Mouse (Mus musculus): ENCODE data around the gene Rnf144a.

Gene Rnf144a

DNA sequence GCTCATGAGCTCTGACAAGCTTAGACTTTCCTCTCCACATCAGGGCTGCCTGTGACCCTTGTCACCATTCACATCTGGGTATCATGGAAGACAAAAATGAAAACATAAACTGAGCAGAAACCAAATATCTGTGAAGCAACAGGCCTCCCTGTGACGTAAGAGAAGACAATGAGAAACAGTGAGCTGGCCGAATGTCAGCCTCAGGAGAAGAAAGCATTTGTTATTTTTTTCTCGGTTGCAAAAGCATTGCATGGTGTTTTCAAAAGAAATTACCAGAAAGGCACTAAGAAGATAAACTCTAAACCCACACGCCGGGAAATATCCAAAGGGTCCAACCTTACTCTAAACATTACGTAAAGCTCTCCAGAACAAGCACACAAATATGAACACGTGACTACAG lies 41.3 kb downstream of the Rnf144a start:
- no peak for DNase-seq (ENCODE audit: low spot score in 2 of 2)

DNA sequence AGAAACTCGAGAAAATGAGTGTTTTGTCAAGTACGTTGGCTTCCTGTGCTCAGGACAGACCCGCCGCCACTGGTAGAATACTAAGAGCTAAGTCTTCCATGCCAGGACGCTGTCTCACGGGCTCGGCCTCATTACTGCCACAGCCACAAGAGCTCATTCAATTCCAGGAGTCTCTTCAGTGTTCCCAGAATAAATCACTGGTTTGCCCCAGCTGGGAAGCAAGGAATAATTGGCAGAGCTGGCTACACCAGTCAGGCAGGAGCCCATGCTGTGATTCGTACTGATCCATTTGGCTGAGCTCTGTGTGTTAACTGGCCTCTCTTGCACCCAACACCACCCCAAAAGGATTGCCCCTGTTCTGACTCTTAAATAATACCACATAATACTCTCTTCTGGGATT lies 45.0 kb downstream of the Rnf144a start:
- DNase-seq (ENCODE audit: low spot score in 2 of 2) = peak; percentile 52 to 68

DNA sequence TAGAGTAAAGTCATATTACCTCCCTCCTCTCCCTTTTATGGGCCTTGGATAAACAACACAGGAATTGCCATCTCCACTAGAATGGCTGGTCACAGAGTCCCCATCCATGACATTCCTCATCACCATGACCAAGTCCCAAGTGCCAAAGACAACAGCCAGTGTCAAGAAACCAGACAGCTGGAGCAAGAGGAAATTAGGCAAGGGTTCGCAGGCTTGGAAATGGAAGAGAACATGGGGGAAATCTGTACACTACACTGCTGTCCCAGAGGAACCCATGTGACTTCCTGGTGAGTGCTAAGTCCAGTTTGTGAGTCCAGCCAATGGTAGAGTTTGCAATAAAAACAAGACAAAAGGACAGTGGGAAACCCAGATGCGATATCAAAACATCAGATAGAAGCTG lies 47.7 kb downstream of the Rnf144a start:
- DNase-seq (ENCODE audit: low spot score in 2 of 2) = no peak

DNA sequence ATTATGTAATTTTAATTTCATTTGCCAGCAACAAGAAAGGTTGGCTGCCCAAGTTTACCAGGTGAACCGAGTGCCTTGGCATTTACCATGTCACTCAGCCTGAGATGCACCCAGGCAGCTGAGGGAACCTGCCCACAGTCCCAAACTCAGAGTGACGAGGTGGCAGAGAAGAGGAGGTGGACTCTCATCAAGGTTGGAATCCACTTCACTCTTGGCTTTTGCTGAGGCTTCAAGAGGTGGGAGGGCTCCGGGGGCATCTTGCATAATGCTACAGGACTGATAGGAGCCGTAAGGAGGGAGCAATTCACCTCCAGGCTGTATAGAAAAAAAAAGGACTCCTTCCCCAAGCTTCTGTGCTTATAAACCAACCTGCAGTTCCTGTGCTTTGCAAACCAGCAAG lies 48.7 kb downstream of the Rnf144a start:
- no peak for DNase-seq (ENCODE audit: low spot score in 2 of 2)

DNA sequence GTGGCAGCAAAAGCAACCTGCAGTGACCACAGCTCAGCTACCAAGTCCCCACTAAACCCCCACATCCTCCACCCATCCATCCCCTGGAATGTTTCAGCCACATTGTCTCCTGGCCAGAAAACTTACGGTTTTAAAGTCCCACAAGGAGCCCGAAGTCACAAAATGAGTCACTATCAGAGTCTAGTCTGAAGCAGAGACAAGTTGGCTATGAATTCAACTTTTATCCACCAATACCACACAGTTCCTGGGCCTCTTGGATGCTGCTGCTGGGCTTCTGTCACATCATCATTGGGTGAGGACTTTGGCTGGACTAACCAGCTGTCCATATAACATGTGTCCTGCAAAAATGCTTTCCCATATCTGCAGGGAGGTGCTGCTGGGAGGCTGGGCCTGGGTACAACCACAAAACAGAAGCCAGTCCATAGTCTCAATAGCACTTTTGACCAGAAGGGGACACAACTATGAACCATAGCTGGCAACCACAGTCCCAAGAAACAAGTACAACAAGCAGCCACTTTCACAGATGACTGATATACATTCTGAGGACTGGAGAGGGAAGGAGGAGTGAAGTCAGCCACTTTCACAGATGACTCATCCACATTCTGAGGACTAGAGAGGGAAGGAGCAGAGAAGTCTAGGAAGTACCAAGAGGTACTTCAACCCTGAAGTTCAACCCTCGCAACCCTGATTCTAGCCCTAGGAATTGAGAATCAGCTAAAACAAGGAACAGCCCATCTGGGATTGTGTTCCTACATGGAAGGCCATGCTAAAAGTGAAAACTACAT lies 49.3 kb downstream of the Rnf144a start:
- no peak for DNase-seq (ENCODE audit: low spot score in 2 of 2)

DNA sequence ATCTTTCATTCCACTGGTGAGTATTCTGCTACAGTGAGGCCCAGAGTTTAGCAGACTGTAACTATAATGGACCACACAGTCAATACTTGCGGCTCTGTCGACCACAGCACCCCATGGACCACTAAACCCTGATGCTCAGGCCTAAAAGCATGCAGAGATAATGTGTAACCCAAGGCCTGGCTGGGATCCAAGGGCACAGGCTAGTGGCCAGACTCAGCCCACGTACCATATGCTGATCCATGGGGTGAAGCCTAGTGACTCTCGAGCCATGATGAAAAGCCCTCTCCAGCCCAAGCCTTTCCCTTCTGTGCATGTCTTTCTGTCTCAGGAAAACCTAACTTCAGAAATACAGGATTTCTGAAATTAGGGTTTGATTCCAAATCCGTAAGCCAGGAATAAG lies 50.2 kb downstream of the Rnf144a start:
- no peak for DNase-seq (ENCODE audit: low spot score in 2 of 2)

DNA sequence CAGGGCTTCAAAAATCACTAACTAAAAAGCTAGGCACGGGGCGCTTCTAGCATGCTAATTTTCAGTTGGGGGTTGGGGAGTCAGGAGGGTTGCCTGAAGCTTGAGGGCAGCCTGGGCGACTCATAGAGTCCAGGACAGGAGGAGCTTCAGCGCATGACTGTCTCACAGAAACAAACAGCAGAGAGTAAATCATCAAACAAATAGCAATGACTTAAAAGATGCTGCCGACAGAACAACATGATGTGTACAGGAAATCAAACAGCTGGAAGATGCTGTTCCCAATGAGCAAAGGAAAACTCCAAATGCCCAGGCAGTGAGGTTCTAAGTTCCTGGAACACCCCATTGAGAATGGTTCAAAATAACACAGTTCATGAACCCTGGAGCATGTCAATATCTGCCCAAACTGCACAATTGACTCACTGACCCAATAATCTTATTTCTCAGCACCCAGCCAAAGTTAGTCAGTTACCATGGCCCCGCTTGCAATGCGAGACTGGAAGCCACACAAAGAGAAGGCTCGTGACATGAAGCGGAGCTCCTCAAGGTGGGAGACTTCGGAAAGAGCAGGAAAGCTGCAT lies 54.0 kb downstream of the Rnf144a start:
- DNase-seq (ENCODE audit: low spot score in 2 of 2) = no peak

DNA sequence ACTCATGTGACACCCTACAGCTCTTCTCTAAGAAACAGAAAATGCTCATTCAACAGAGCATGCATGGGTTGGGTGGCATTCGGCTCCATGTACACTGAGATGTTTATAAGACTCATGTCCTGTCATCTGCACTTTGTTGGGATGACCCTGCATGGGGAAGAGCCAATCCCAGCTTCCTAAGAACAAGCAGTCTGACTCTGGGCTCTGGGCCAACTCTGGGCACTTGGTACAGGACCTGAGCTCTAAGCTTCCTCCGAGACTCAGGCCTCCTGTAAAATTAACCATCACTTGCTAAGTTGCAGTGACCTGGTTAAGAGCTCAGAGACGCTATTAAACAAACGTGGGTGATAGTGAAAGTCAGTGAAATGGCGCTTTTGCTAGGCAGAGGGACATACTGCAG lies 55.2 kb downstream of the Rnf144a start:
- peak in 1 of 2 experiments; percentile 40 for DNase-seq (ENCODE audit: low spot score in 2 of 2)

DNA sequence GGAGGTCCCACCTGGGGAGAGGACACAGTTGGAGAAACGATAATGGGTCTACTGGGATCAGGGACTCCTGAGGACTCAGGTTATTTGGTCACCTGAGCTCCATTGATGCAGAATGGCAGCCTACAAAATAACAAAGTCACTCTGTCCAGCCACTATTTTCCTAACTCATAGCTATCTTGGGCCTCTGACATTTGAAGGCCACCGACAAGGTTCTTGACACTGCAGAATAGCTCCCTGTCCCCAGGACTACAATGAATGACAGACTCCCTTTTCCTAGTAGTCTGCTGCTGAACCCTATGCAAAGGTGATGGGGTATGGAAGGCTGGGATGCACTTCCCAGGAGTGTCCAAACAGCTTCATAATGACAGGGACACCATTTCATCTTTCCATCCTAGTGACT lies 55.8 kb downstream of the Rnf144a start:
- DNase-seq (ENCODE audit: low spot score in 2 of 2) = no peak

DNA sequence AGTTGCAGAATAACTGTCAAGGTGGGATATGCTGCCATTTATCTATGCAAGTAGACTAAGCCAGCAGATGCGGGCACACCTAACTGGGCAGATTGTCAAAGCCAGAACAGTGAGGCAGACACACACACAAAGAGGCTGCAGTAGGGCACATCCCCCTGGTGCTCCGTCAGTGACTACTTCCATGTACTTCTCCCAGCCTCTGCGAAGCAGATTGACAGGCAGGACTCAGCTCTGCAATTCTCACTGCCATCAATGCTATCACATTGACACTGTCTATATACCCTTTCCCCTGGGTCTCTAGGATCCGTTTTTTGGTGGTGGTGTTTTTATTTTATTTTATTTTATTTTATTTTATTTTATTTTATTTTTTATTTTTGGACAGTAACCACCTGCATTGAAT lies 57.8 kb downstream of the Rnf144a start:
- no peak for DNase-seq (ENCODE audit: low spot score in 2 of 2)

DNA sequence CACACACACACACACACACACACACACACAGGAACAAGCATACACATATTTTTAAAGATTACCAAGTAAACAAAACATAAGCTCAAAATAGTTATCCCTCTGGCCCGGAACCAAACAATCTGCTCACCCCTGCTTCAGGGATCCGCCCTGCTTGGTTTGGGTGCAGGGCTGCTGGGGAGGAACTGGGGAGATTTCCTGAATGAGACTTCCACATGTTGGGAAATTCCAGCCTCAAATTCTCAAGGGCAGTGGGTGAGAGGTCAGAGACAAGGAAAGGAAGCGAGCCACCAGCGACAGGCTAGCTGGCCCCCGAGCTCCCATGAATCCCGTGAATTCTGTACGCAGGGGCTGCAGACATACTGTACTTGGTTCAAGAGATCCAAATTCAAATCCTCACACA lies 58.9 kb downstream of the Rnf144a start:
- no peak for DNase-seq (ENCODE audit: low spot score in 2 of 2)

DNA sequence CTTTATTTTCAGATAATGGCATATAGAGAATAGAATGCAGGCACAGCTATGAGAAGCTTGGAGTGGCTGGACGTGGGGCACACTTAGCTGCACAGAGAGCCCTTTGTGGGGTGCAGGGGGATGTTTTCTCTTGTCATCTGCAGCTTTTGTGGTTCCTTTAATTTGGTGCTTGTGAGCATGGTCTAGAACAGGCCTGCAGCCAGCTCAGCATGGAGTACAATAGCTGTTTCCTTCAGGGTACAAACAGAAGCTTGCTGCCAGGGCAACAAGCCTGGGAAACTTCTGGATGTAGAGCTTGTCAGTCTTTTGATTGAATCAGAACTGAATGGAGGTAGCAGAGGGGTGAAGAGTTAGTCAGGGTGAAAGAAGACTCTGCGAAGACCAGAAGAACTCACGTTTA lies 63.7 kb downstream of the Rnf144a start:
- DNase-seq (ENCODE audit: low spot score in 2 of 2) = no peak

DNA sequence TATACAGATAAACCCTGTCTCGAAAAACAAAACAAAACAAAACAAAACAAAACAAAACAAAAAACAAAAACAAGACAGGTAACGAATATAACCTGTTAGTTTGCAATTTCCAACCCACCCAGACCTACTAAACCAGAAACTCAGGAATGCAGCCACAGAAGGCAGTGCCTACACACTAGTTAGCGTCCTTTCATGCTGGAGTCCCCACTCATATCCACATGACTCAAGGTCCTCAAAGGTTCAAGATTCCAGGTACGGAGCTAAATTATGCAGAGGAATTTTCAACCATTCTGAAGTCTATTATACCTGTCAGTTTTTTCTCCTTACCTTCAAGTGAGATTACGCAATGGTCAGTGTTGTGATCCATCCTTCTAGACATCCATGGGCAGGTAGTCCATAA lies 70.6 kb downstream of the Rnf144a start:
- no peak for DNase-seq (ENCODE audit: low spot score in 2 of 2)

DNA sequence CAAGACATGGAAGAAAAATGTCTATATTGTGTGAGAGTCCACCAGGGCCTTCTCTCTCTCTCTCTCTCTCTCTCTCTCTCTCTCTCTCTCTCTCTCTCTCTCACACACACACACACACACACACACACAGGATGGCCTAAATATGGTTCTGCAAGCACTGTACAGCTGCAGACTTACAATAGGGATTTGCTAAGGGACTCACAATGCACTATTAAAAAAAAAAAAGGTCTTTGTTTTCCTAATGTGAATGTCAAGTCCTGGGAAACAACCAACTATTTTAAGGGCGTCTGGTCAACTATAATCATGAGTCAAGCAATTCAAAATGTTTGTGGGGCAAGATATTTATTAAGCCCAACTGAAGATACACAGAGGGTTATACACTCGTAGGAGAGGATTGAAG lies 71.9 kb downstream of the Rnf144a start:
- no peak for DNase-seq (ENCODE audit: low spot score in 2 of 2)

DNA sequence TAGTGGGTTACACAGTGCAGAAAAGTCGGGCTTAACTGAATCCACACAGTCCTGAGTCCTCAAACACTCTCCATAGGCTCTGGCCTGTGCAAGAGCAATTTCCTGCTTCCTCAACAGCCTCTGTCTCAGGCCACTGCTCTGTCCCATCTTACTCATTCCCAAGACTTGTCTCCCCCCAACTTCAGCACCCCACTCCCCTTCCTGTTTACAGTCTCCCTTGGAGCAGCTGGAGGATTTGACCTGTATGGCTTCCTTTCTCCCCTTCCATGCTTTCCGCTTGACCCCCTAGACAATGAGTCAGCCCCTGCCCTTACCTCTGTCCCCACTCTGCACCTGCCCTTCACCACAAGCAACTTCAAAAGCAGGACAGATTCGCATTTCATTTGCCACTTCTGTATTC lies 72.4 kb downstream of the Rnf144a start:
- DNase-seq (ENCODE audit: low spot score in 2 of 2) = no peak

DNA sequence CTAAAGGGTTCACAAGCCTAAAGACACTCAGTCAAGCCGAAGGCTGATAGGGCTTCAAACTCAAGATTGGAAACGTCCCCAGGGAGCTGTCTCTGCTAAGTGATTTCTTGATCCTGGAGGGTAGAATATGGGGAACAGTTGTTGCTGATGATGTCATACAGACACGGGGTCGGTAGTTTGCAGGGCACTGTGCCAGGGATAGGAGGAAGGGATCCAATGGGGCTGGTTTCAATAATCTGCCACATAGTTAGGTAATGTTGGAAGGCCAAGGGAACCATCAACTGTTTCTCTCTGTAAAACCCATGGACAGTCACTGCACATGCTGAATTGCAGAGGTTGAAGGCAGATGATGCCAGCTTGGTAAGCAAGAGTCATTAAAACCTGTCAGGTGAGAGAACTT lies 73.0 kb downstream of the Rnf144a start:
- no peak for DNase-seq (ENCODE audit: low spot score in 2 of 2)

DNA sequence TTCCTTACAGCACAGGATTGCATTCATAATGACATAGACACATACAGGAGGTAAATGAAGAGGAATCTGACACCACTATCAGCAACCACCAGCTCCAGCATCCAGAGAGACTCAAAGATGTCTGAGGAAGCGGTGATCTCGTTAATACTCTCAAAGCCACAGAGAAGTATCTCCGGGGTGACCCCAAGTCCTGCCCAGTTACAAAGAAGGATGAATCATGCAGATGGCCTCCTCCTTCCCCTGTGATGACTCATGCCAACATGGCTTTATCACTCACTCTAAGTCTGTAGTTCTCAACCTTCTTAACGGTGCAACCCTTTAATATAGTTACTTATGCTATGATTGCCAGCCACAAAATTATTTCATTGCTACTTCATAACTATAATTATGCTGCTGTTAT lies 74.4 kb downstream of the Rnf144a start:
- DNase-seq (ENCODE audit: low spot score in 2 of 2) = no peak

DNA sequence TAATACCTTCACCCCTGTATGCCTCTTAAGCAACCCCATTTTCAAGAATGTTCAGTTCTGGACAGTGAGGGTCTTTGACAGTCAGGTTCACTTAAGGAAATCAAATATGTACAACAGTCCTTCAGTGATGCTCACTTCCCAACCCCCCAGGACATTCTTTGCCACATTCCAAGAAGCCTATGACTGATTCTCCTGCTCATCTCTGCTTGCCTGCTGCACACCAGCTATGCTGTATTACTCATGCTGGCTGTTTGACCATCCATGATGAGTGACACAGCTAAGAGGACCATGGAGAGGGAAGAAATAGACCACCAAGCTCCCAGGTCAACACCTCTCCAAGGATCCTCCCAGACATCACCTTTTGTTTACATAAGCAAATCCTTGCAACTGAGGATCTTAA lies 75.2 kb downstream of the Rnf144a start:
- DNase-seq (ENCODE audit: low spot score in 2 of 2) = no peak

DNA sequence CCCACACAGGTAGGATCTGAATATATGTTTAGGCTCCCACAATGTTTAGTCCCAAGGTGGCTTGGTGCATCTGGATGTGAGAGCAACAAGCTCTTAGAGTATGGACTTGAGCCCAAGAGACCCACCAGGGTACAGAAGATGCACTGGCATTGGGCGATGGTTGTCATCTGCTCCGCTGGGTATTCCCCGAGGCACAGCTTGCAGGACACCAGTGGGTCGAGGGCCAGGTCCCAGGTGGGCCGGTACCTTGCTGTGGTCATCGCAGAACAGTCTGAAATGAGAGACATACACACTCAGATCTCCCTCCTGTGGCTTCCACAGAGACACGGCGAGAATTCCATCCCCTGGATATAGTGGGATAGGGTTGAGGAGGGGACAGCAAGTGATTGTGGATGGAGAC lies 75.9 kb downstream of the Rnf144a start:
- DNase-seq (ENCODE audit: low spot score in 2 of 2) = no peak

DNA sequence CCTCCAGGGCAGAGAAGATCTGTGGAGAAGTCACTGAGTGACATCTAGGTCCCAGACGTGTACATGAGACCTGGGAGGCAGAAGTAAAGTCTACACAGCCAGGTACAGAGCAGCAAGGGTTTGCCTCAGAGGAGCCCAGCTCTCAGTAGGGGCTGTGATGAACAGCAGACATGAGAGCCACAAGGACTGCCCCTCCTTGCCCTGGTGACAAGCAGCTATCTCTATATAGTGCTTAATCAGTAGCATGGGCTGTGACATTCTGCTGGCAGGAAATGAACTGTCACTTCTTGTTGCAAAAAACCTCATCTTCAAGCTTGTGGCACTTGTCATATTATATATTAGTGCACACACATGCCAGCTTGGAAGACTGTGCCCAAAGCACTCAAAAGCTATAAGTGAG lies 81.4 kb downstream of the Rnf144a start:
- no peak for DNase-seq (ENCODE audit: low spot score in 2 of 2)

DNA sequence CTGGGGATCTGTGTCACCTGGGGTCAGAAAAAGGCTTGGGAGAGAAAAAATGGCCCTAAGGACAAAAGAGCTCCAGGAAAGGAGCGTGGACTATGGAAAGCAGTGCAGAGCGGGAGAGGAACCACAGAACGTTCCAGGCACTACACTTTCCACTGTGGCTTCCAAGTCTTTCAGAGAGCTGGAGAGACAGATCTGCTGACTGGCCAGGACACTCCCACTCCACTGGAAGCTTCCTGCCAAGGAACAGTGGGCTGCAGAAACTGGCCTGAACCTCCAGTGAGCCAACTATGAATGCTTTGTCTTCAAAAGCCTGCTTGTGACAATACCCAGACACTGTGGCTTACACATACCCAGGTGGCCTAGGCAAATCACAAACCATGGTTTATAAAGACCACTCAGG lies 84.0 kb downstream of the Rnf144a start:
- peak; percentile 32 to 42 for DNase-seq (ENCODE audit: low spot score in 2 of 2)

DNA sequence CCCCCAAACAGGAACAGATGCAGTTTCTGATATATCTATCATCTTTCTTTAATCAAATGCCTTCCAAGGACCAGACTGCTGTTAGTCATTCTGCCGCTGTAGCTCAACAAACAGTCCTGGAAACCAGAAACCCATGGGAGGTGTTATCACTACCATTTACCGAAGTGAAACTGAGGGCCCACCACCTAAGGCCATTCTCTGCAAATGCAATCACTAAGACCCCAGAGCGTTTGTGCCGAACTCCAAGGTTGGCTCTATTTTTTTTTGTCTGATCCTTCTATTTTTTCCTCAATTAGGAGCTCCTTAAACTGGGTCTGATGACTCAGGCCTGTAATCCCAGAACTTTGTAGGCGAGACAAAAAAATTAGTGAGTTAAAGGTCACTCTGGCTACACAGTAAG lies 85.3 kb downstream of the Rnf144a start:
- no peak for DNase-seq (ENCODE audit: low spot score in 2 of 2)

DNA sequence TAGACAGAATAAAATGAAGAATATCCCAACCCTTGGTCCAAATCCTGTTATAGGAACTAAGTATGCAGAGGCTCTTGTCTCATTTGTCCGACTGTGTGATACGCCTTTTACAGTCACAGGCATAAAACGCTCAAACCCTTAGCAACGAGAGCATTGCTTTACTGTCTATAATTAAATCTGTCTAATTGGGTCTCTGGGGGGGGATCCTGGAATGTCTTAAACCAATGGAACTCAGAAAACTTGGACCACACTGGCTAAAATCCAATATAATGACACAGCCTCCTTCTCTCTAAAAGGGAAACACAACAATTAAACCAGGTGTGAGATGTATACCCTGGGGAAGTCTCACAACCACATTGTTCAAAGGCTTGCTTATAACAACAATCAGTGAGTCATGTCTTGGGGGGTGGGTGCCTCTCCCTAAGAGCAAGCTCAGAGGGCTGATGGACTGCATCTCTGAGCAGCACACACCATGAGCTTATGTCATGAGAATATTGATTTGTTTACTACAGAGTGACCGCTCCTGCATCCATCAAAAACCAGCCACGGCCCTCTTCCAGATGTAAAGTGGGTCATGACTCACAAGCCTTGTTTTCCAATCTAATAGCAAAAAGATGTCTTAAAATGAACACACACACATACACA lies 85.9 kb downstream of the Rnf144a start:
- no peak for DNase-seq (ENCODE audit: low spot score in 2 of 2)
